Mouse (Mus musculus): Measurements from ENCODE around the gene Olfr194. TPM values are rescaled to one million over a fixed set of nuclear protein-coding genes. Genes with fewer than 3 reads are reported as not detected.

Olfr194 gene
- polyA plus RNA-seq, 1 experiment from 2014 or later, result not detected

- H3K9me3 ChIP-seq, result no peaks in the 10 kb centered on the region
- H3K4me1 ChIP-seq, result no peaks in the 10 kb centered on the region
- H3K27ac ChIP-seq, result no peak overlapping the region
- H3K9ac ChIP-seq, result no peak overlapping the region
- no peaks in the 10 kb centered on the region for H3K27me3 ChIP-seq
- ATAC-seq (ENCODE audit: low FRiP score, low read depth), result no peak
- no peaks in the 10 kb centered on the region for H3K36me3 ChIP-seq
- H3K4me2 ChIP-seq (replicated peaks), result no peak overlapping the region
- no peak overlapping the region for H3K4me3 ChIP-seq
These were observed 49.1 kb downstream of the Olfr194 start for GRCm38 (mm10) chr16:59071755-59072154.

Other genes starting within 250 kb of the Olfr194 start
- gene Olfr177, start 246.3 kb downstream of the Olfr194 start, polyA plus RNA-seq (2015; fragmentation: Nextera tagmentation; extraction: Ambion mirVana), result not detected in 2 replicates
- not detected in 2 replicates for gene Olfr178, start 229.0 kb downstream of the Olfr194 start, polyA plus RNA-seq (2015; fragmentation: Nextera tagmentation; extraction: Ambion mirVana)
- not detected in 2 replicates for gene Olfr181, start 192.3 kb downstream of the Olfr194 start, polyA plus RNA-seq (2015; fragmentation: Nextera tagmentation; extraction: Ambion mirVana)
- gene Olfr180, start 191.7 kb downstream of the Olfr194 start, polyA plus RNA-seq (2015; fragmentation: Nextera tagmentation; extraction: Ambion mirVana), result not detected in 2 replicates
- gene Olfr183, start 125.7 kb downstream of the Olfr194 start, polyA plus RNA-seq (2015; fragmentation: Nextera tagmentation; extraction: Ambion mirVana), result not detected in 2 replicates
- gene Olfr186, start 90.8 kb downstream of the Olfr194 start, polyA plus RNA-seq (2015; fragmentation: Nextera tagmentation; extraction: Ambion mirVana), result not detected in 2 replicates
- not detected in 2 replicates for gene Olfr187, start 81.3 kb downstream of the Olfr194 start, polyA plus RNA-seq (2015; fragmentation: Nextera tagmentation; extraction: Ambion mirVana)
- not detected in 2 replicates for gene Olfr190, start 43.1 kb downstream of the Olfr194 start, polyA plus RNA-seq (2015; fragmentation: Nextera tagmentation; extraction: Ambion mirVana)
- not detected in 2 replicates for gene Olfr191, start 31.2 kb downstream of the Olfr194 start, polyA plus RNA-seq (2015; fragmentation: Nextera tagmentation; extraction: Ambion mirVana)
- not detected in 2 replicates for gene Olfr193, start 9.2 kb downstream of the Olfr194 start, polyA plus RNA-seq (2015; fragmentation: Nextera tagmentation; extraction: Ambion mirVana)
- not detected in 2 replicates for gene Olfr195, start 26.0 kb upstream of the Olfr194 start, polyA plus RNA-seq (2015; fragmentation: Nextera tagmentation; extraction: Ambion mirVana)
- not detected in 2 replicates for gene Olfr196, start 49.4 kb upstream of the Olfr194 start, polyA plus RNA-seq (2015; fragmentation: Nextera tagmentation; extraction: Ambion mirVana)
- gene Olfr198, start 82.5 kb upstream of the Olfr194 start, polyA plus RNA-seq (2015; fragmentation: Nextera tagmentation; extraction: Ambion mirVana), result not detected in 2 replicates
- gene Olfr199, start 98.7 kb upstream of the Olfr194 start, polyA plus RNA-seq (2015; fragmentation: Nextera tagmentation; extraction: Ambion mirVana), result not detected in 2 replicates
- gene Olfr201, start 151.6 kb upstream of the Olfr194 start, polyA plus RNA-seq (2015; fragmentation: Nextera tagmentation; extraction: Ambion mirVana), result not detected in 2 replicates
- gene Olfr202, start 165.7 kb upstream of the Olfr194 start, polyA plus RNA-seq (2015; fragmentation: Nextera tagmentation; extraction: Ambion mirVana), result not detected in 2 replicates
- gene Olfr203, start 177.8 kb upstream of the Olfr194 start, polyA plus RNA-seq (2015; fragmentation: Nextera tagmentation; extraction: Ambion mirVana), result not detected in 2 replicates
- not detected in 2 replicates for gene Olfr204, start 197.2 kb upstream of the Olfr194 start, polyA plus RNA-seq (2015; fragmentation: Nextera tagmentation; extraction: Ambion mirVana)
- gene Olfr205, start 210.1 kb upstream of the Olfr194 start, polyA plus RNA-seq (2015; fragmentation: Nextera tagmentation; extraction: Ambion mirVana), result not detected in 2 replicates
- gene Olfr206, start 228.2 kb upstream of the Olfr194 start, polyA plus RNA-seq (2015; fragmentation: Nextera tagmentation; extraction: Ambion mirVana), result not detected in 2 replicates
- gene Olfr209, start 242.9 kb upstream of the Olfr194 start, polyA plus RNA-seq (2015; fragmentation: Nextera tagmentation; extraction: Ambion mirVana), result not detected in 2 replicates

All from limb, embryonic 13.5 days (tissue).